Mouse (Mus musculus): ENCODE results near the gene Foxn2. TPM values are rescaled to one million over a fixed set of nuclear protein-coding genes. Genes with fewer than 3 reads are reported as not detected.
"Not testable (repeated sequence)": the region's sequence is repeated elsewhere in the genome, so short reads cannot be mapped to it uniquely, and the experiment has no call there.

The Foxn2 gene
- 2.7 and 5.1 TPM in 2 replicates for polyA plus RNA-seq (2012; rRNA removed)

DNA sequence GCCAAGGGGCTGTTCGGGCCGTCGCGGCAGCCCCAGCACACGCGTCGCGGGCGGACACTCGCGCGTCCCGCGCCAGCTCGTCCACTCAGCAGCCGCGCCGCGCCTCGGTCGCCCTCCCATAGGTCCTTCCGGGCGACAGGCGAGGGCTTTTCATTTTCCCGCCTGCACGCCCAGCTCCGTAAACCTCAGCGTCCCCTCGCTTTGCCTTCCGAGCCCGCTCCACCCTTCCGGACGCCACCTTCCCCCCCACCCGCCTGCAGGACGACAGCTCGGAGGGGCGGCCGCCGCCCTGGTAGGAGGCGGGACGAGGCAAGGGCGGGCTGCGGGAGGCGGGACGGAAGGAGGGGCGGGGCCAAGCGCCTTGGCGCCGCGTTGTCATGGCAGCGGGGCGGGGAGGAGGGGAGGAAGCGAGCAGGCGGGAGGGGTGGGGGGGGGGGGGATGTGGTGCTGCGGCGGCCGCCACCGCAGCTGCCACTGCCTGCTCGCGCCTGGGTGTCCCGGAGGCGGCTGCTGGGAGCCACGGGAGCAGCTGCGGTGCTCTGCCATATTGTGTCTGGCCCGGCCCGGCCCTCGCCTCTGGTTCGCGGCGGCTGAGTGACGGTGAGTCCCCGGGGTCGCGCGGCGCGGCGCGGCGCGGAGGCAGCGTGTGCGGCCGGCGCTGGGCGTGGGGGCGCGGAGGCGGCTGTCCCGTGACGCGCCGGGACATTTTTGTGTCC is at the start of gene Foxn2:
Foxn2 (plus strand) TSS at position 427 of the 716 bp plus-strand sequence.
- DNase-seq (ENCODE audit: low read depth, low spot score) = peak; percentile 69
- WGBS = under 1% methylated on average over 71 of the region's 93 CpGs

- no peak for DNase-seq (ENCODE audit: low read depth, low spot score)
- WGBS = 91% methylated on average over 6 of the region's 6 CpGs
These were observed 43.0 kb upstream of the Foxn2 start for GRCm38 (mm10) chr17:88397501-88397900.

- 52% methylated on average over 6 of the region's 6 CpGs for WGBS
- no peak for DNase-seq (ENCODE audit: low read depth, low spot score)
These were observed 42.4 kb upstream of the Foxn2 start for GRCm38 (mm10) chr17:88398090-88398489.

DNA sequence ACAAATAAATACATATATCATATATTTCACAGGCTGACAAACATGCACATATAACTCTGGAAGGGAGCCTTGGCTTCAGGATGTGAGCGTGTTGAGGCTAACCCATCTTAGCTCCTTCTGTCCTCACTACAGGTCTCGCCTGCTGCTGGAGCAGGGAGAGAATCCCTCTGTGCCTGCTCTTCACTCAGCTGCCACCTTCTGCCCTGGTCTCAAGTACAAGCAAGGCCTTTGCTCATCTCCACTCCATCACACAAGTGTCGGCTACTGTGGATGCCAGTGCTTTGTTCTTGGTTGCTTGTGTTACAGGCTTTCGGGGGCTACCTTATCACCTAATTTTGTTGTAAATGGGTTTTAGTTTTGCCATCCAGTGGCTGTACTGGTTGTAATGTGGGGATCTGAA is 41.7 kb upstream of the Foxn2 start:
- 97% methylated on average over 4 of the region's 4 CpGs for WGBS
- DNase-seq (ENCODE audit: low read depth, low spot score) = no peak

DNA sequence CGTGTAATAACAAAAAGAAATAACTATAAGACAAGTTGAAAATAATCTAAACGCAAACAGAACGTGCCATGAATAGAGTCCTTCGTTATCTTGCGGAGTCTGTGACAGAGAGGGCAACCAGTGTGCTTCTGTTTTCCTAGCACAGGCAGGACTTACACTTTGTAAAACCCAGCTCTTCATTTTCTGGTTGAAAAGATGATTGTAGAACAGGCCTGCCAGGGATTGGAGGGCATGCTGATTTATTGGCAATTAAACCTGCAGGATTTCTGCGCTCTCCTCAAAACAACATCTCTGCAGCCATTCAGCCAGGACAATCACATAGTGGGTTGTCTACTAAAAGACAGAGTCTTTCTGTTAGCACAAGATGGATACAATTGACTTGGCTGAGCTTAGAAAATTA is 40.4 kb upstream of the Foxn2 start:
- 88% methylated on average over 6 of the region's 6 CpGs for WGBS
- no peak for DNase-seq (ENCODE audit: low read depth, low spot score)

GRCm38 (mm10) chr17:88400702-88401475 is 39.6 kb upstream of the Foxn2 start:
- WGBS = 76% methylated on average over 15 of the region's 15 CpGs
- DNase-seq (ENCODE audit: low read depth, low spot score) = no peak

DNA sequence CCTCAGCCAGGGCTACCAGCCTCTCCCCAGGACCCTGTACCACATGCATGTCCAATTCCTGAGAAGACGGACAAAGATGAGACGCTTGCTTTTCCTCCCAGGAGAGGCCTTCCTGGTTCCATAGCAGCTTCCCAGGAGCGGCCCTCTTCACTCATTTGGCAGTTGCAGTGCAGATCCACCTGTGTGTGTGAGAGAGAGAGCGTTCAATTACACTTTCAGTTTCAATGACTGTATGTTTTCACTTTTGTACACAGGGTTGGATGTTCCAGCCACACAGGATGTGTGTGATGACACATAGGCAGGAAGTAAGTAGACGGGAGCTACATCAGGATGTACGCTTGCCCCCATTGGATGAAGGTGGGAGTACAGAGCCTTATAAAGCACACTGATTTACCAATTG is 37.2 kb upstream of the Foxn2 start:
- no peak for DNase-seq (ENCODE audit: low read depth, low spot score)
- 30% methylated on average over 6 of the region's 6 CpGs for WGBS

GRCm38 (mm10) chr17:88404471-88404870 is 36.0 kb upstream of the Foxn2 start:
- no peak for DNase-seq (ENCODE audit: low read depth, low spot score)
- WGBS = 60% methylated on average over 6 of the region's 6 CpGs

GRCm38 (mm10) chr17:88405076-88405475 is 35.4 kb upstream of the Foxn2 start:
- WGBS = 43% methylated on average over 19 of the region's 19 CpGs
- no peak for DNase-seq (ENCODE audit: low read depth, low spot score)

GRCm38 (mm10) chr17:88409706-88410105 is 30.8 kb upstream of the Foxn2 start:
- DNase-seq (ENCODE audit: low read depth, low spot score) = no peak
- WGBS = 79% methylated on average over 3 of the region's 3 CpGs

- WGBS = 81% methylated on average over 1 of the region's 1 CpGs
- no peak for DNase-seq (ENCODE audit: low read depth, low spot score)
These were observed 27.2 kb upstream of the Foxn2 start for GRCm38 (mm10) chr17:88413155-88413836.

DNA sequence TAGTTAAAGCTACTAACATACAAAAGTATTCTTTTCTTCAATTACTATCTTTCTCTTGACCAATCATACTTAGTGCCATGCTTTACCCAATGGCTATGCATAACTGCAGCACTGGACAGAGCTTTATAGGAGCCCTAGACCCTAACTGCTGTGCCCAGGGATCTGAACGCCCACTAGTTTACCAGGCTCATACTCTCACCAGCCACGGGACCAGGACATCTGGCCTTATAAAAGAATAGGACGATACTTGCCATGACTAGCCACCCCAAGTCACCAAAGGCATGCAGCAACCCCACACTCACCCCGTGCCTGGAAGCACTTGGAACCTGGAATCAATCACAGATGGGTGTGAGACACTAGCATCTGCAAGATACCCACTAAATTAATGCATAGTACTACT is 20.1 kb upstream of the Foxn2 start:
- 91% methylated on average over 4 of the region's 4 CpGs for WGBS
- no peak for DNase-seq (ENCODE audit: low read depth, low spot score)

GRCm38 (mm10) chr17:88421246-88421645 is 19.3 kb upstream of the Foxn2 start:
- 25% methylated on average over 6 of the region's 6 CpGs for WGBS
- DNase-seq (ENCODE audit: low read depth, low spot score) = no peak

DNA sequence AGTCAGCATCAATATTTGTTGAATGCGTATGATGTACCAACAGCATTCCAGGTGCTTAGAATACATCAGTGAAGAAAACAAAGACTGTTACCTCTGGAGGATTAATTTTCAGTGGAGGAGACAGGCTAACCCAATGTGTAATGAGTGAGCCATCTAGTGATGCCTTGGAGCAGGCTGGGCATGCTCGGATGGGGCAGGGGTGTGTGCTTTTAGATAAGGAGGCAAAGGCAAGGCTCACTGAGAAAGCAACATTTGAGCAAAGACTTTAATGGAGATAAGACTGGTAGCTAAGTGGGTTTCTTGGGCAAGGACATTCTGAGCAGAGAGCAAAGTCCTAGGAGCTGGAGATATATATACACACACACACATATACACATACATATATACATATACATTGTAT is 9.8 kb upstream of the Foxn2 start:
- WGBS = 70% methylated on average over 2 of the region's 2 CpGs
- DNase-seq (ENCODE audit: low read depth, low spot score) = no peak

- 87% methylated on average over 12 of the region's 12 CpGs for WGBS
These were observed 9.0 kb upstream of the Foxn2 start for GRCm38 (mm10) chr17:88431486-88431885.

DNA sequence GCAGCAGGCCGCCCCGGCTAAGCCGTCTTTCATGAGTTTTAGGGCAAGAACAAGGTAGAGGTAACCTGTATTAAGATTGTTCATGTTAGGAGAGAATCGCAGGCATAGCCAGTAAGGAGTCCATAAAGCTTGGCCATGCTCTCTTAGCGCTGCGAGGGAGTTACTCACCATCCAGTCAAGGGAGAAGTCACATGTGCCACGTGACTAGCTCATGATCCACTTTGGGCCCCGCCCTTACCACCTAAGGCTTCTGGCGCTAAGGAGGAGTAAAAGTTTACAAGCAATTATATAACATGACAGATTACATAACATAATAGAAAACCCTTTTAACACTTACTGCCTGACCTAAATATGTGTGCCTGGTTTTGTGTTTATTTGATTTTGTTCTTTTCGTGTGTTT is 8.5 kb upstream of the Foxn2 start:
- DNase-seq (ENCODE audit: low read depth, low spot score) = no peak
- 69% methylated on average over 10 of the region's 10 CpGs for WGBS

More at GRCm38 (mm10) chr17:88431486-88431885, 9.0 kb upstream of the Foxn2 start:
- DNase-seq (ENCODE audit: low read depth, low spot score) = no peak

- 66% methylated on average over 10 of the region's 10 CpGs for WGBS
- no peak for DNase-seq (ENCODE audit: low read depth, low spot score)
These were observed 5.2 kb upstream of the Foxn2 start for GRCm38 (mm10) chr17:88435322-88435721.

GRCm38 (mm10) chr17:88436284-88436683 is 4.2 kb upstream of the Foxn2 start:
- no peak for DNase-seq (ENCODE audit: low read depth, low spot score)
- WGBS = 90% methylated on average over 4 of the region's 4 CpGs

DNA sequence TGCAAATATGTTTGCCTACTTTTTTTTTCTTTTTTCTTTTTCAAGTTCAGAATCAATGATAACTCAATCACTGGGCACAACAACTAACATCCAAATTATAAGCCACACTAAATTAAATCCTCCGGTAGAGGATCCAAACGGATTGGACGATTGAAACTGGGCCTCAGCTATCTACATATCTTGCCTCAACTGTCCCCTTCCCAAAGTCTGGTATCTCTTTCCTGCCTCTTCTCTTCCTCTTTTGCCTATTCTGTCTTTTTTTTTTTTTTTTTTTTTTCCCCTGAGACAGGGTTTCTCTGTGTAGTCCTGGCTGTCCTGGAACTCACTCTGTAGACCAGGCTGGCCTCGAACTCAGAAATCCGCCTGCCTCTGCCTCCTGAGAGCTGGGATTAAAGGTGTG is 3.8 kb upstream of the Foxn2 start:
- WGBS = 94% methylated on average over 5 of the region's 5 CpGs
- DNase-seq (ENCODE audit: low read depth, low spot score) = not testable (repeated sequence)

DNA sequence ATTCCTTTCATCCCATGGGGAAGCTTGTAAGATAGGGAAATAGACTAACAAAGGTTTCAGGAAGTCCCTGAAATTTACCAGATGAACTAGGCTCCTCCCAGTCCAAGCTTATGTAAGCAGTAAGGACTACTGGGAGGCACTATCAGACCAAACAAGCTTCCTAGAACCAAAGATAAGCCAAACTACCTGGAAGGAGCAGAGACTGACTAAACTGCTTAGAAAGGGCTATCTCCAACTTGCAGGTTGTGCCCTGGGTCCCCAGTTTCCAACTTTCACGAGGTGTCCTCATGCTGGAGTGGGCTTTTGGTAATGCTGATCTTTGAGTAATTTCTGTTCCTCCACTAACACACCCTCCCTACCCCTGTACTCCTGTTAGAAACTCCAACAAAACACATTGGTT is 3.1 kb upstream of the Foxn2 start:
- no peak for DNase-seq (ENCODE audit: low read depth, low spot score)
- WGBS = 80% methylated on average over 1 of the region's 1 CpGs
